Mouse (Mus musculus) midbrain, embryonic 12.5 days (tissue): ENCODE measurements at regions not wholly inside any gene's neighbourhood (a gene's known extent, or its start where the extent isn't known, plus 50 kb on each side); places are given as distances from the start of the nearest gene placed in this dataset.

ENCODE experiments used
- ATAC-seq: fragments of 200-750 bp; cut with Nextera tagmentation; 2 replicates; pipeline ENCODE4 v1.8.0; 2017; ENCODE audit warnings: low read depth, moderate TSS enrichment, moderate library complexity; ENCODE audit not compliant: low FRiP score
- H3K27ac ChIP-seq: fragments of 300-500 bp; sonication (generic); replicated peaks from 2 replicates; pipeline ENCODE4 v1.5.1; 2016; ENCODE audit warnings: mild to moderate bottlenecking
- H3K27me3 ChIP-seq: fragments of 300-500 bp; sonication (generic); 2 replicates; pipeline ENCODE4 v1.6.1; 2016; ENCODE audit warnings: mild to moderate bottlenecking
- H3K36me3 ChIP-seq: fragments of 300-500 bp; sonication (generic); 2 replicates; pipeline ENCODE4 v1.6.1; 2016
- H3K4me1 ChIP-seq: fragments of 300-500 bp; sonication (generic); 2 replicates; pipeline ENCODE4 v1.6.1; 2016
- H3K4me2 ChIP-seq: fragments of 300-500 bp; sonication (generic); replicated peaks from 2 replicates; pipeline ENCODE4 v1.6.1; 2016; ENCODE audit warnings: mild to moderate bottlenecking, moderate library complexity
- H3K4me3 ChIP-seq: fragments of 300-500 bp; sonication (generic); 2 replicates; pipeline ENCODE4 v1.5.1; 2016; ENCODE audit warnings: mild to moderate bottlenecking
- H3K9ac ChIP-seq: fragments of 300-500 bp; sonication (generic); replicated peaks from 2 replicates; pipeline ENCODE4 v1.6.1; 2016; ENCODE audit warnings: mild to moderate bottlenecking, moderate library complexity
- H3K9me3 ChIP-seq: fragments of 300-500 bp; sonication (generic); 2 replicates; pipeline ENCODE4 v1.6.1; 2016; ENCODE audit warnings: mild to moderate bottlenecking
- WGBS: fragments of 180-500 bp; shearing (Covaris S2); methylation state at CpG from one replicate; pipeline ENCODE4 v1.1.7; 2016; 5-methylcytosine and 5-hydroxymethylcytosine counted together

DNA sequence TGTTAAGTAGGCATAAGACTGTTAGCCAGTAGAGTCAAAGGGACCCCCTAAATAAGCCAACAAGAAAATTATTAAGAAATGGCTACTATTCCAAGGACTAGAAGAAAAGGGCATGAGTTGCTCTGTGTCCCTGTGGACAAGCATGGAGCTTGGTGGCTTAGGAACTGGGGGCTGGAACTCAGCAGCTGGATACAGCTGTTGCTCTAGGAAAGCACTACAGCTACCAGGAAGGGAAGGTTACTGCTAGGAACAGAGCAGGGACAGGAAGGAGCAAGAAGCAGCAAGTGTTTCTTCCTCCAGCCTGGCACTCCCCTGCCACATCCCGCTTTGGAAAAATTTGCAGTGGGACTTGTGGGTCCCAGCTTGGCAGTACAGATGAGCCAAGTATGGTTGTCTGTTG lies 95.0 kb upstream of the Stc2 start:
- H3K27ac ChIP-seq, result no peak overlapping the region
- H3K9me3 ChIP-seq, result no peaks in the 10 kb centered on the region
- no peaks in the 10 kb centered on the region for H3K27me3 ChIP-seq
- ATAC-seq, result no peak
- no peak overlapping the region for H3K4me2 ChIP-seq
- no peak overlapping the region for H3K9ac ChIP-seq
- 95% methylated on average over 1 of the region's 1 CpGs for whole genome bisulfite sequencing
- H3K4me3 ChIP-seq, result no peak overlapping the region
- H3K4me1 ChIP-seq, result no peaks in the 10 kb centered on the region
- no peaks in the 10 kb centered on the region for H3K36me3 ChIP-seq

DNA sequence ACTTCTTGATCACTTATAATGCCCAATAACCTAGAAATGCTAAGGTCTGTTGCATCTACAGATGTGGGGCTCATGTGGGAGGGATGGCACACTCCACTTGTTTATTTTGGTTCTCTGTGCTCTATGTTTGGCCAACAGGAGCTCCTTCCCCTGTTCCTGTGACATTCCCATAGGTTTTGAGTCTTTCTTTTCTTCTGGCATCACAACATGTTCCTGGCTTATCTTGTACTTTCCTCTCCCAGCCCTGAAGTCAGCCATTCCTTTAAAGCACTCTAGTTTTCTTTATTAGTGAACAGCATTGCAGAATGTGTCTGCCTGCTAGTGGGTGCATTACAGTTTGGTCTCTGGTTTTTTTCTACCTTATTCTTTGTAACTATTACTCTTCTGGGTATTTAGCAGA lies 92.6 kb upstream of the Stc2 start:
- no peak for ATAC-seq
- no peak overlapping the region for H3K27ac ChIP-seq
- H3K4me3 ChIP-seq, result no peak overlapping the region
- no peaks in the 10 kb centered on the region for H3K9me3 ChIP-seq
- no peaks in the 10 kb centered on the region for H3K27me3 ChIP-seq
- H3K4me2 ChIP-seq, result no peak overlapping the region
- H3K4me1 ChIP-seq, result no peaks in the 10 kb centered on the region
- no peak overlapping the region for H3K9ac ChIP-seq
- H3K36me3 ChIP-seq, result no peaks in the 10 kb centered on the region

DNA sequence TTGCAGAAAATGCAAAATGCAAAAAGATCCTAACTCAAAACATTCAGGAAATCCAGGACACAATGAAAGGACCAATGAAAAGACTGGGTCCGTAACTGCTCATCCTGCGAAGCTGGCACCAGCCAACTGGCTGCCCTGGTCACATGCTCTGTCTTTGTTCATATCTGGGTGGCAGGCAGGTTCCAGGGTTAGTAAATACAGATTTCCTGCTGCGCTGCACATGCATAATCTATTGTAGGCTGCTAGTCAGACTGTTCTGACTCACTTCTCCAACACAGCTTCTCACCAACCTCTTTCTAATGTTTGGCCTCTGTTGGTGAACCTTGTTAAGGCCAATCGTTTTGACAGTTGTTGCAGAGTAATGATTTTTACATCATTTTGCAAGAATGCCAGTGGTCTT lies 92.0 kb upstream of the Stc2 start:
- Histone ChIP-seq H3K4me2 (no peak overlapping the region), H3K27me3 (no peaks in the 10 kb centered on the region), H3K27ac (no peak overlapping the region), H3K9me3 (no peaks in the 10 kb centered on the region), H3K36me3 (no peaks in the 10 kb centered on the region), H3K4me1 (no peaks in the 10 kb centered on the region), H3K9ac (no peak overlapping the region), H3K4me3 (no peak overlapping the region)
- WGBS, result 84% methylated on average over 4 of the region's 4 CpGs
- no peak for ATAC-seq

DNA sequence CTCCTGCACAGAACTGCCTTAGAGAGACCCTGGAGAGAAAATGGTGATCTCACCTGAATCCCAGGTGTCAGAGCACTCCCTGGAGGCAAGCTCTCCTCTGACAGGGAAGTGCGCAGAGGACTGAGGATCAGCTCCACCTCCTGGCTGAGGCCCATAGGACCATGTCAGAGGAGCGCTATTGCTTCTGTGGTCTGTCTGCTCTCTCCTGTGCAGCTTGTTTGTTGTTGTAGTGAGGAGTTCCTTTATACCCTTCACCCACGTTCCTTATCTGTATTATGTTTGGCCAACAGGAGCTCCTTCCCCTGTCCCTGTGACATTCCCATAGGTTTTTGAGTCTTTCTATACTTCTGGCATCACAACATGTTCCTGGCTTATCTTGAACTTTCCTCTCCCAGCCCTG lies 91.5 kb upstream of the Stc2 start:
- Histone ChIP-seq H3K9me3 (no peaks in the 10 kb centered on the region), H3K27me3 (no peaks in the 10 kb centered on the region), H3K4me1 (no peaks in the 10 kb centered on the region), H3K9ac (no peak overlapping the region), H3K4me2 (no peak overlapping the region), H3K4me3 (no peak overlapping the region), H3K36me3 (no peaks in the 10 kb centered on the region), H3K27ac (no peak overlapping the region)
- no peak for ATAC-seq
- 79% methylated on average over 3 of the region's 3 CpGs for WGBS

DNA sequence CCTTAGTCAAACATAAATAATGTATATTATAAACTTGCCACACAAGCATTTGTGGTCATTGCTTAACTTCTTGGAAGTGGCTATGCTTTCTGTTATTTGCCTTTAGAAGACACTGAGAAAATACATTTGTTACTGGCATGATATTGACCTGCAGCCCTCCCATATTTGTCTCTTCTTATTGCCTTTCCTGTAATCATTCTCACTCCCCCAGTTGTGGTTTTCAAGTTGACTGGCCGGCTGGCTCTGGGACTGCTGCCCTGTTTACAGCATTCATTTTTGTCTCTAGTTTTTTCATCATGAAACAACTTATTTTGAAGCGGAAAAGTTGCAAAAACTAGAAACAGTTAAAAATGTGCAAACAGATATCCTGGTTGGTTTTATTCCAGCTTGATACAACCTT lies 57.5 kb upstream of the Stc2 start:
- Histone ChIP-seq H3K27me3 (no peaks in the 10 kb centered on the region), H3K4me2 (no peak overlapping the region), H3K27ac (no peak overlapping the region), H3K4me3 (no peak overlapping the region), H3K4me1 (no peaks in the 10 kb centered on the region), H3K9ac (no peak overlapping the region), H3K9me3 (no peaks in the 10 kb centered on the region), H3K36me3 (no peaks in the 10 kb centered on the region)
- no peak for ATAC-seq
- WGBS, result 93% methylated on average over 2 of the region's 2 CpGs
